Mouse (Mus musculus): ENCODE data around the gene Ado. TPM values are rescaled to one million over a fixed set of nuclear protein-coding genes. Genes with fewer than 3 reads are reported as not detected.

Ado gene
- total RNA-seq, 2 experiments from 2014 or later = 38.8 to 40.0 TPM

GRCm38 (mm10) chr10:67537151-67537994 lies 11.4 kb downstream of the Ado start:
- peak; percentile 81 to 88 for DNase-seq (ENCODE audit: low spot score in 2 of 2)

GRCm38 (mm10) chr10:67536621-67537141 lies 12.1 kb downstream of the Ado start:
- peak; percentile 66 to 73 for DNase-seq (ENCODE audit: low spot score in 2 of 2)

- peak; percentile 70 to 72 for DNase-seq (ENCODE audit: low spot score in 2 of 2)
These were observed 12.8 kb downstream of the Ado start for GRCm38 (mm10) chr10:67535972-67536371.

GRCm38 (mm10) chr10:67535256-67535655 lies 13.5 kb downstream of the Ado start, which contains the start of gene Egr2:
Egr2 (plus strand) TSS chr10:67535475.
- DNase-seq (ENCODE audit: low spot score in 2 of 2) = no peak

- no peak for DNase-seq (ENCODE audit: low spot score in 2 of 2)
These were observed 19.0 kb downstream of the Ado start for GRCm38 (mm10) chr10:67529769-67530168.

GRCm38 (mm10) chr10:67526435-67526834 lies 22.3 kb downstream of the Ado start:
- DNase-seq (ENCODE audit: low spot score in 2 of 2) = no peak

GRCm38 (mm10) chr10:67524694-67525093 lies 24.1 kb downstream of the Ado start:
- no peak for DNase-seq (ENCODE audit: low spot score in 2 of 2)

GRCm38 (mm10) chr10:67524130-67524529 lies 24.6 kb downstream of the Ado start:
- DNase-seq (ENCODE audit: low spot score in 2 of 2) = no peak

GRCm38 (mm10) chr10:67518733-67519132 lies 30.0 kb downstream of the Ado start:
- no peak for DNase-seq (ENCODE audit: low spot score in 2 of 2)

GRCm38 (mm10) chr10:67512871-67513270 lies 35.9 kb downstream of the Ado start:
- DNase-seq (ENCODE audit: low spot score in 2 of 2) = no peak

- peak; percentile 55 to 65 for DNase-seq (ENCODE audit: low spot score in 2 of 2)
These were observed 36.5 kb downstream of the Ado start for GRCm38 (mm10) chr10:67512211-67512610.

- DNase-seq (ENCODE audit: low spot score in 2 of 2) = no peak
These were observed 43.5 kb downstream of the Ado start for GRCm38 (mm10) chr10:67505248-67505647.

- DNase-seq (ENCODE audit: low spot score in 2 of 2) = no peak
These were observed 44.7 kb downstream of the Ado start for GRCm38 (mm10) chr10:67504046-67504445.

- no peak for DNase-seq (ENCODE audit: low spot score in 2 of 2)
These were observed 45.3 kb downstream of the Ado start for GRCm38 (mm10) chr10:67503320-67503995.

- DNase-seq (ENCODE audit: low spot score in 2 of 2) = no peak
These were observed 50.8 kb downstream of the Ado start for GRCm38 (mm10) chr10:67497951-67498350.

- no peak for DNase-seq (ENCODE audit: low spot score in 2 of 2)
These were observed 51.4 kb downstream of the Ado start for GRCm38 (mm10) chr10:67497144-67497892.

Other genes starting within 250 kb of the Ado start
- gene Egr2, start 13.5 kb downstream of the Ado start, total RNA-seq (2021) = 10 to 100 TPM; 21.4 to 23.2 TPM